Mouse (Mus musculus): ENCODE data around the gene Rpia. TPM values are rescaled to one million over a fixed set of nuclear protein-coding genes. Genes with fewer than 3 reads are reported as not detected.

Rpia gene
- polyA plus RNA-seq, 1 experiment: 10.0 TPM

DNA sequence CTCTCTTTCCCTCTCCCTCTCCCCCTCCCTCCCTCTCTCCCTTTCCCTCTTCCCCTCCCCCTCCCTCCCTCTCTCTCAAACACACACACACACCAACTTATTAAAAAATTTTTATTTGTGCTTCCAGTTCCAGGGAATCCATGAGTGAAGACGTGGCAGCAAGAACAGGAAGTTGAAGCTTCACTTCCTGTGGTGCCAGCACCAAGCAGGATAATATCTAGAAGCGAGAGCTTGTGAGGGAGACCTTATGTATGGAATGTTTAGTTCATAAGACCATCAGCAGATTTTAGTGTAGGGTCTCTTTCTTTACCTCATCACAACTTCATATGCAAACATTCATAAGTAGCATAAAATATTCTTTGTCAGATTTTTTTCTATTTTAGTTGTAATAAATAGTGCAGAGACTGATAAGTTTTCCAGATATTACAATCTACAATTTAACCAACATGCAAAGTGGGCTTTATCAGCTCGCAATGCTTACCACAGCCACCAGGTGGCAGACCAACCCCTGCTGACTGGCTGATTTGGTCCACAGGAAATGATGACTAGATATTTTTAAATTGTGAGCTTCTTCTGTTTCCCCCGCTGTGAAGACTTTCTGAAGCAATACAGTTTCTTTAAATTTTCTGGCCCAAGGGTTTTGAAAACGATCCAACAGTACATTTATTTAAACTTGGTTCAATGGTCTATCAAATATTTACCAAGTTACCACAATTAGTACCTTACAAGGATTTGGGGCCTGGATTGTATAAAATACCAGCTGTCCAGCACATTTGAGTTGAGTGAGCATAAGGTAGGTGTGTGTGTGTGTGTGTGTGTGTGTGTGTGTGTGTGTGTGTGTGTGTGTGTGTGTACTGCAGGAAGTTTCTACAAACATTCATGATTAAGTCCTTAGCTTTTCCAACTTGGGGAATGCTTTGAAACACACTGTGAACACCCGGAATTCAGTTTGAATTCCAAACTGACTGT, 19.8 kb upstream of the Rpia start:
- Histone ChIP-seq H3K36me3 (ENCODE audit: control insufficient read depth, insufficient read depth) (no peaks in the 10 kb centered on the region), H3K27me3 (ENCODE audit: control insufficient read depth, insufficient read depth, insufficient read length) (no peaks in the 10 kb centered on the region), H3K79me2 (ENCODE audit: control insufficient read depth, insufficient read depth) (no peaks in the 10 kb centered on the region), H3ac (ENCODE audit: control insufficient read depth, insufficient read length, low read depth) (no peak overlapping the region), H3K79me3 (ENCODE audit: low read depth) (no peaks in the 10 kb centered on the region), H3K4me3 (ENCODE audit: insufficient read depth, poor library complexity, severe bottlenecking) (no peak overlapping the region)
- peak; percentile 59 for TF ChIP-seq CTCF (IDR thresholded peaks at IDR 0.05; ENCODE audit: control insufficient read depth, insufficient read depth, insufficient read length)
- TF ChIP-seq FOSL1 (IDR thresholded peaks at IDR 0.05; ENCODE audit: insufficient read depth, low read length, poor library complexity, severe bottlenecking): no peak

DNA sequence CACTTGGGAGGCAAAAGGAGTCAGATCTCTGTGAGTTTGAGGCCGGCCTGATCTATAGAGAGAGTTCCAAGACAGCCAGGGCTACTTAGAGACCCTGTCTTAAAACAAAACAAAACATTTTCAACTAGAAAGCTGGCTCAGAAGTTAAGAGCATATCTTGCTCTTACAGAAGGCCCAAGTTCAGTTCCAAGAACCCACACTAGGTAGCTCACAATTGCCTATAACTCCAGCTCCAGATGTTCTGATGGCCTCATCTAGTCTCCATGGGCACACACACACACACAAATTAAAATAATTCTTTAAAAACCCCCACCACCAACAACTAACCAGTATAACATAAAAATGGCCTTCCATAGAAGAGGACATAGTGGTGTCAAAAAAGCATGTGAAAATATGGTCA, 18.5 kb upstream of the Rpia start:
- Histone ChIP-seq H3K36me3 (ENCODE audit: control insufficient read depth, insufficient read depth) (no peaks in the 10 kb centered on the region), H3K79me3 (ENCODE audit: low read depth) (no peaks in the 10 kb centered on the region), H3K27me3 (ENCODE audit: control insufficient read depth, insufficient read depth, insufficient read length) (no peaks in the 10 kb centered on the region), H3K79me2 (ENCODE audit: control insufficient read depth, insufficient read depth) (no peaks in the 10 kb centered on the region), H3ac (ENCODE audit: control insufficient read depth, insufficient read length, low read depth) (no peak overlapping the region), H3K4me3 (ENCODE audit: insufficient read depth, poor library complexity, severe bottlenecking) (no peak overlapping the region)
- TF ChIP-seq CTCF (IDR thresholded peaks at IDR 0.05; ENCODE audit: control insufficient read depth, insufficient read depth, insufficient read length): no peak
- no peak for TF ChIP-seq MYOG (IDR thresholded peaks at IDR 0.05; ENCODE audit: control insufficient read depth, extremely low read depth, insufficient read length)
- no peak for TF ChIP-seq USF1 (IDR thresholded peaks at IDR 0.05; ENCODE audit: low read depth)
- TF ChIP-seq MAX (IDR thresholded peaks at IDR 0.05): no peak
- TF ChIP-seq FOSL1 (IDR thresholded peaks at IDR 0.05; ENCODE audit: insufficient read depth, low read length, poor library complexity, severe bottlenecking): no peak
- no peak for TF ChIP-seq CEBPB (IDR thresholded peaks at IDR 0.05; ENCODE audit: low read depth)
- no peak for TF ChIP-seq MYOD1 (IDR thresholded peaks at IDR 0.05; ENCODE audit: control insufficient read depth, insufficient read length, low read depth)

DNA sequence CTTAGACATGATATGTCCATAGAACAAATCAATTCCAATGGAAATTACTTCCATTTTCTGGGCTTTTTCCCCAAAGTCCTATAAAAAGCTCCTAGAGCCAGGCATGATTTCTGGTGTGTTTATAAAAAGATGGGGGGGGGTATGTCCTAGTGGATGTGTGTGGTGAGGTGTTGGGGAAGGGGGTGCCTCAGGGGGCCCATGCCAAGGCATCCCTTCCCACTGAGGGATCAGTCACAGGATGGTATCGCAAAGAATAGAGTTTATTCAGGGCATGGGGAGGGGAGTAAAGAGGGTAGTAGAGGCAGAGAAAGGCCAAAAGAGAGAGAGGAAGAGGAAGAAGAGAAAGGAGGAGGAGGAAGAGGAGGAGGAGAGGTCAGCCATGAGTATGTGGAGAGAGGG, 14.5 kb upstream of the Rpia start:
- Histone ChIP-seq H3K36me3 (ENCODE audit: control insufficient read depth, insufficient read depth) (no peaks in the 10 kb centered on the region), H3K79me3 (ENCODE audit: low read depth) (no peaks in the 10 kb centered on the region), H3K27me3 (ENCODE audit: control insufficient read depth, insufficient read depth, insufficient read length) (peaks cover 7% of the 10 kb centered on the region), H3K79me2 (ENCODE audit: control insufficient read depth, insufficient read depth) (no peaks in the 10 kb centered on the region), H3ac (ENCODE audit: control insufficient read depth, insufficient read length, low read depth) (no peak overlapping the region), H3K4me3 (ENCODE audit: insufficient read depth, poor library complexity, severe bottlenecking) (no peak overlapping the region)
- no peak for TF ChIP-seq CTCF (IDR thresholded peaks at IDR 0.05; ENCODE audit: control insufficient read depth, insufficient read depth, insufficient read length)
- no peak for TF ChIP-seq USF1 (IDR thresholded peaks at IDR 0.05; ENCODE audit: low read depth)
- no peak for TF ChIP-seq FOSL1 (IDR thresholded peaks at IDR 0.05; ENCODE audit: insufficient read depth, low read length, poor library complexity, severe bottlenecking)
- TF ChIP-seq CEBPB (IDR thresholded peaks at IDR 0.05; ENCODE audit: low read depth): no peak
- TF ChIP-seq MAX (IDR thresholded peaks at IDR 0.05): no peak
- no peak for TF ChIP-seq MYOD1 (IDR thresholded peaks at IDR 0.05; ENCODE audit: control insufficient read depth, insufficient read length, low read depth)
- TF ChIP-seq MYOG (IDR thresholded peaks at IDR 0.05; ENCODE audit: control insufficient read depth, extremely low read depth, insufficient read length): no peak

DNA sequence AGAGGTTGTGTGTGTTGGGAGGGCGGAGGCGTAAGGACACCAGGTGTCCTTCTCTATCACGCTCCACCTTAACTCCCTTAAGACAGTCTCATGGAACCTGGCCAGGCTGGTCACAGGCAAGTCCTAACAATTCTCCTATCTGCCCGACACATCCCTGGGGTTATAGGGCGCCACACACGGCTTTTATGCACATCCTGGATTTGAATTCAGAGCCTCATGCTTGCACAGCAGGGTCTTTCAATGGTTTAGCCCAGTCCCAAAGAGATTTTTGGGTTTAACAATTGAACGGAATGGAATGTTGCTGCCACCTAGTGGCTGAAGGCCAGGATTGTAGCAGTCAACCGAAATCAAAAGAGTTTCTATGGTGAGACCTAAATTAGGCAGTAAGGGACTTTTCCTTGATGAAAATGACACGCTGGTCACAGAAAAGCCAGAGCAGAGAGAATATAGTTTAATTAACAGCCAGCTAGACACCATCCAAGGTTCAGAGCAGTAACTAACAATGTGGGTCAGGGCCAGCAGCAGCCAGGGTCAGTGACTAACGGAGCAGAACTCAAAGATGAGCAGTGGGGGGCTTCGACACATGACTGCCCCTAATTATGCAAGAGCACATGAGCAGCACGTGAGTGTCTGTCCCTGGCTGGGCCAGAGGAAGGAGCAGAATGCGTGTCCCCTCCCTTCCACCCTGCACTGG, 13.9 kb upstream of the Rpia start:
- peaks cover 7% of the 10 kb centered on the region for H3K27me3 ChIP-seq (ENCODE audit: control insufficient read depth, insufficient read depth, insufficient read length)
- H3ac ChIP-seq (ENCODE audit: control insufficient read depth, insufficient read length, low read depth): no peak overlapping the region
- H3K79me2 ChIP-seq (ENCODE audit: control insufficient read depth, insufficient read depth): no peaks in the 10 kb centered on the region
- H3K4me3 ChIP-seq (ENCODE audit: insufficient read depth, poor library complexity, severe bottlenecking): no peak overlapping the region
- no peaks in the 10 kb centered on the region for H3K79me3 ChIP-seq (ENCODE audit: low read depth)
- TF ChIP-seq CTCF (IDR thresholded peaks at IDR 0.05; ENCODE audit: control insufficient read depth, insufficient read depth, insufficient read length): peak; percentile 12
- no peak for TF ChIP-seq USF1 (IDR thresholded peaks at IDR 0.05; ENCODE audit: low read depth)
- no peak for TF ChIP-seq CEBPB (IDR thresholded peaks at IDR 0.05; ENCODE audit: low read depth)
- no peaks in the 10 kb centered on the region for H3K36me3 ChIP-seq (ENCODE audit: control insufficient read depth, insufficient read depth)

DNA sequence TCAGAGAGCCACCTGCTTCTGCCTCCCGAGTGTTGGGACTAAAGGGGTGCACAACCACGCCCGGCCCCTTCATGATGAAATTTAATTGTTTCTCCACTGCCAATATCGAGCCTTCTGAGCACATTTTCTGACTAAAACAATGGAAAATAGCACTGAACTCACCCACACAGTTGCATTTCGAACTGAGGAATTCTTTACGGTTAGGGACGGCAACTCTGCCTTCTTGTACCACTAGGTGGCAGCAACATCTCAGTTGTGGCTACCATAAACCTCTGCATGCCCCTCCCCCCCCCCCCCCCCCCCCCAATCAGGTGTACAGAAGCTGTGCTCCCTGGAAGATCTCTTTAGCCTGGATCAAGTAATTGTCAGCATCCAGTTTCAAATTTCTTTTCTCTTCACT, 13.2 kb upstream of the Rpia start:
- H3K27me3 ChIP-seq (ENCODE audit: control insufficient read depth, insufficient read depth, insufficient read length): peaks cover 7% of the 10 kb centered on the region
- H3ac ChIP-seq (ENCODE audit: control insufficient read depth, insufficient read length, low read depth): no peak overlapping the region
- no peak overlapping the region for H3K4me3 ChIP-seq (ENCODE audit: insufficient read depth, poor library complexity, severe bottlenecking)
- no peaks in the 10 kb centered on the region for H3K79me3 ChIP-seq (ENCODE audit: low read depth)
- H3K79me2 ChIP-seq (ENCODE audit: control insufficient read depth, insufficient read depth): no peaks in the 10 kb centered on the region
- no peaks in the 10 kb centered on the region for H3K36me3 ChIP-seq (ENCODE audit: control insufficient read depth, insufficient read depth)
- no peak for TF ChIP-seq FOSL1 (IDR thresholded peaks at IDR 0.05; ENCODE audit: insufficient read depth, low read length, poor library complexity, severe bottlenecking)
- TF ChIP-seq CTCF (IDR thresholded peaks at IDR 0.05; ENCODE audit: control insufficient read depth, insufficient read depth, insufficient read length): peak; percentile 66

DNA sequence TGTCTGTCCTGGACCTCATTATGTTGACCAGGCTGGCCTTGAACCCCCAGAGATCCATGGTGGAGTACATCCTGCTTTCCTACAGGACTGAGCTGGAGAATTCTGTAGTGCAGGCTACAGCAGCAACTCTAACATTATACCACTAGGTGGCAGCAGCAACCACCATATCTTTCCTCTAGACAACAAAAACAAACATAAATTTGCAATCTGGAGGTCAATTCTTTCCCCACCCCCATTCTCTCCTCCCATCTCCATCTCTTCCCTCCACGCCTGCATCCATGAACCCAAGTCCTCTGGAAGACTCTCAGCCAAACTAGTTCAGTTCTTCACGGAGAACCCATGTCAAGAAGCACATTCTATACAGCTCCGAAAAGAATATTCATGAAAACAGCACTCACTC, 12.6 kb upstream of the Rpia start:
- Histone ChIP-seq H3K27me3 (ENCODE audit: control insufficient read depth, insufficient read depth, insufficient read length) (peaks cover 7% of the 10 kb centered on the region), H3ac (ENCODE audit: control insufficient read depth, insufficient read length, low read depth) (no peak overlapping the region), H3K36me3 (ENCODE audit: control insufficient read depth, insufficient read depth) (no peaks in the 10 kb centered on the region), H3K4me3 (ENCODE audit: insufficient read depth, poor library complexity, severe bottlenecking) (no peak overlapping the region), H3K79me2 (ENCODE audit: control insufficient read depth, insufficient read depth) (no peaks in the 10 kb centered on the region), H3K79me3 (ENCODE audit: low read depth) (no peaks in the 10 kb centered on the region)
- TF ChIP-seq MYOD1 (IDR thresholded peaks at IDR 0.05; ENCODE audit: control insufficient read depth, insufficient read length, low read depth) (no peak), CTCF (IDR thresholded peaks at IDR 0.05; ENCODE audit: control insufficient read depth, insufficient read depth, insufficient read length) (peak; percentile 14)

Measured in C2C12 (cell line).